Mouse (Mus musculus) adrenal gland, postnatal 25 days (tissue): ENCODE data around the gene Dxo. TPM values are rescaled to one million over a fixed set of nuclear protein-coding genes. Genes with fewer than 3 reads are reported as not detected.

Source experiments
- DNase-seq: peaks from one replicate; pipeline ENCODE4 v3.0.0; 2021; ENCODE audit warnings: mixed read lengths
- total RNA-seq: library from RNA; stranded (reverse); gene quantifications from 2 replicates; pipeline ENCODE4 v1.2.3, GENCODE M21; 2021

Dxo gene
- total RNA-seq, 1 experiment from 2014 or later = 65.0 TPM

- DNase-seq = peak; percentile 76
These were observed 514 bp upstream of the Dxo start for GRCm38 (mm10) chr17:34836155-34836855.

GRCm38 (mm10) chr17:34837464-34838324 is 875 bp downstream of the Dxo start:
- no peak for DNase-seq

- DNase-seq = no peak
These were observed 2.0 kb downstream of the Dxo start for GRCm38 (mm10) chr17:34838785-34839184.

- no peak for DNase-seq
These were observed 4.0 kb downstream of the Dxo start for GRCm38 (mm10) chr17:34840736-34841307.

GRCm38 (mm10) chr17:34844884-34845283 is 8.1 kb downstream of the Dxo start:
- DNase-seq = no peak

- no peak for DNase-seq
These were observed 10.4 kb downstream of the Dxo start for GRCm38 (mm10) chr17:34847192-34847591.

- no peak for DNase-seq
These were observed 10.8 kb downstream of the Dxo start for GRCm38 (mm10) chr17:34847615-34848014.

- DNase-seq = peak; percentile 98
These were observed 13.1 kb downstream of the Dxo start, which contains the start of the genes Skiv2l and Nelfe for GRCm38 (mm10) chr17:34849722-34850516. Gene Skiv2l, minus strand, starts transcription at chr17:34850210. Gene Nelfe, plus strand, starts transcription at chr17:34850391.

GRCm38 (mm10) chr17:34850517-34851125 is 13.8 kb downstream of the Dxo start:
- no peak for DNase-seq

GRCm38 (mm10) chr17:34853511-34853910 is 16.7 kb downstream of the Dxo start:
- no peak for DNase-seq

- DNase-seq = no peak
These were observed 17.9 kb downstream of the Dxo start for GRCm38 (mm10) chr17:34854761-34855160.

- peak; percentile 59 for DNase-seq
These were observed 19.0 kb downstream of the Dxo start for GRCm38 (mm10) chr17:34855825-34856224.

- no peak for DNase-seq
These were observed 21.9 kb downstream of the Dxo start for GRCm38 (mm10) chr17:34858670-34859069.

- DNase-seq = no peak
These were observed 23.7 kb downstream of the Dxo start for GRCm38 (mm10) chr17:34860514-34860913.

- DNase-seq = no peak
These were observed 25.0 kb downstream of the Dxo start for GRCm38 (mm10) chr17:34861704-34862415.

GRCm38 (mm10) chr17:34862416-34863081 is 25.7 kb downstream of the Dxo start, which contains the start of gene Cfb:
Gene Cfb, minus strand, starts transcription at chr17:34862518.
- DNase-seq = no peak

- no peak for DNase-seq
These were observed 29.2 kb downstream of the Dxo start for GRCm38 (mm10) chr17:34865981-34866380.

GRCm38 (mm10) chr17:34874321-34874720 is 37.5 kb downstream of the Dxo start:
- no peak for DNase-seq

GRCm38 (mm10) chr17:34879336-34879879 is 42.6 kb downstream of the Dxo start, which contains the start of gene Zbtb12:
Gene Zbtb12, plus strand, starts transcription at chr17:34879483.
- no peak for DNase-seq

GRCm38 (mm10) chr17:34881166-34881565 is 44.3 kb downstream of the Dxo start:
- no peak for DNase-seq
